Mouse (Mus musculus) cerebellum, postnatal 14 days (tissue): ENCODE measurements around the gene B9d2.
A peak's percentile ranks its signal among the peaks of the same experiment; 100 is the strongest.
"Not testable (repeated sequence)": the region's sequence is repeated elsewhere in the genome, so short reads cannot be mapped to it uniquely, and the experiment has no call there.

Experiments
- DNase-seq, 2 experiments: peaks; one replicate each; pipeline ENCODE4 v3.0.0; 2021; ENCODE audit warnings: mixed read lengths in 2 of 2

Gene B9d2

DNA sequence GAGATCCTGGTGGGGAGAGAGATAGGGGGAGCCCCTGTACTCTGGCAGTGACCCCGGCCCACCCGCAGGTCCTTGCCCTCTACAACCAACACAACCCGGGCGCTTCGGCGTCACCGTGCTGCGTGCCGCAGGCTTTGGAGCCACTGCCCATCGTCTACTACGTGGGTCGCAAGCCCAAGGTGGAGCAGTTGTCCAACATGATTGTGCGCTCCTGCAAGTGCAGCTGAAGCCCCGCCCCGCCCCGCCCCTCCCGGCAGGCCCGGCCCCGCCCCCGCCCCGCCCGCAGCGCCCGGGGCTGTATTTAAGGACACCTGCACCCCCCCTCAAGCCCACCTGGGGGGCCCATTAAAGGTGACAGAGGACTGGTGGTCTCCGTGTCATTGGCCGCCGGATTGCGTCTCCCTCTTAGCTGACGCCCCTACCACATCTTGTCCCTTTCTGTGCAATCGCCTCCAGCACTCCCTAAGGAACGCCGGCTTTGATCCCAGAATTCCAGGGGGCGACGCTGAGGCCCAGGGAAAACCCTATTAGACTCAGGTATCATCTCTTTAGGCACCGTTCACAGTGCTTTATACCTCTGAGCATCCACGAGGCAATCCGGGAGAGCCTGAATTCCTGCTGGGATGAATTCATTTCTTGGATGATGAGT lies 24.3 kb downstream of the B9d2 start:
- DNase-seq, result peak in 1 of 2 experiments; percentile 41

DNA sequence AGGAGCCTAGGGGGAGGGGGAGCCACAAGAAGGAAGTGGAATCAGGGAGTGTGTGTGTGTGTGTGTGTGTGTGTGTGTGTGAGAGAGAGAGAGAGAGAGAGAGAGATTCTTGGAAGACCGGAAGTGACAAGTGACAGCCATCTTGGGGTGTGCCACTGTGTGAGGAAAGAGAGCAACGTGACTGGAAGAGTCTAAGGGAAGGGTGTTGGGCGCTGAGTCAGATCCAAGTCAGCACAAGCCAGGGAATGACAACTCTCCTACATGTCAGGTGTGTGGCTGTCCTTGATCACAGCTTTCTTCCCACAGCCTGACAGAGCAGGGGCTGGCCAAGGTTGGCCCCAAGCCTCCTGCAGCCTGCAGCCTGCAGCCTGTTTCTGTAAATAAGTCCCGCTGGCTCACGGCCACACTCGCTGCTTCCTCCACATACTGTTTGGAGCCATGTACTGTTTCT lies 25.2 kb downstream of the B9d2 start:
- DNase-seq, result peak; percentile 75 to 85

GRCm38 (mm10) chr7:25706578-25707170 lies 26.1 kb downstream of the B9d2 start:
- no peak for DNase-seq

- DNase-seq, result no peak
These were observed 27.2 kb downstream of the B9d2 start for GRCm38 (mm10) chr7:25707581-25708292.

DNA sequence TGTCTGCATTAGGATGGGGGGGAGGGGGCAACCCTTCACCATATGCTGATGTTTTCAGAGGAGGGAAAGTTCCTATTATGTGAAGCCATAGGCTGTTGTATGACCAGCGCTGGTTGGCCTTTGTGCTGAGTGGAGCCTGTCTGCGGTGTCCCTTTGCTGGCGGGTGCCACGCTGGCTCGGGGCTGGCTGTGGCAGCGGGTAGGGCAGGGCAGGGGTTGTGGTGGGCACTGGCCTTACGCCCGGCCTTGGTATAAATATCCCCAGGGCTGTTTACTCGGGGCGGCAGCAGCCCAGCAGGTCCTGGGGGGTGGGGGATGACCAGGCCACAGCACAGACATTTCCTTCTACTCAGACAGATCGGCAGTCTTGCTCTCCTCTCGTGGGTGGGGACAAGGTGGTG lies 29.4 kb downstream of the B9d2 start:
- DNase-seq, result peak; percentile 52 to 59

- peak; percentile 38 to 39 for DNase-seq
These were observed 30.0 kb downstream of the B9d2 start for GRCm38 (mm10) chr7:25710519-25711130.

- DNase-seq, result peak; percentile 34 to 49
These were observed 30.6 kb downstream of the B9d2 start for GRCm38 (mm10) chr7:25711165-25711564.

- DNase-seq, result peak; percentile 62 to 68
These were observed 31.2 kb downstream of the B9d2 start for GRCm38 (mm10) chr7:25711731-25712197.

GRCm38 (mm10) chr7:25712801-25713200 lies 32.2 kb downstream of the B9d2 start:
- DNase-seq, result no peak

GRCm38 (mm10) chr7:25714581-25714980 lies 34.0 kb downstream of the B9d2 start:
- no peak for DNase-seq

DNA sequence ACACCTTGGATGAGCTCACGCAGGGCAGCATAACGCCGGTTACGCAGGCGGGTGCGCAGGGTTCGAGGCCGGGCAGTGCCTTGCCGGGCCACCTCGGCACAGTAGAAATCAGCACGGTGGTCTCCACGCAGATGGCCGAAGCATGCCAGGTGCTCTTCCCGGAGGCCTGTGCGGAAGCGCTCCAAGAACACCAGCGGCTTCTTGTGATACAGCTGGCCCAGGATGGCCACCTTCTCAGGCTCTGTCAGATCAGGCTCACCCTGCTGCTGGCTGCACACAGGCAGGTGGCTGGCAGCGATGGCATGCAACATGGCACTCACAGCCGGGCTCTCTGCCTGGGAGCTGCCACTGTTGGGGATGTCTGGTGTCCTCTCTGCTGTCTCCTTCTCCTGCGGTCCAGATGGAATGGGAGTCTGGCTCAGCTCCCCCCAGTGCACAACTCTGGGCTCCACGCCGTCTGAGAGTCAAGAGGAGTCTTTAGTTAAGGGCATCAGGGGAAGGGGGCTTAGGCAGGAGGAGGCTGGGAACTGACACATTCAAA lies 35.2 kb downstream of the B9d2 start:
- DNase-seq, result no peak

DNA sequence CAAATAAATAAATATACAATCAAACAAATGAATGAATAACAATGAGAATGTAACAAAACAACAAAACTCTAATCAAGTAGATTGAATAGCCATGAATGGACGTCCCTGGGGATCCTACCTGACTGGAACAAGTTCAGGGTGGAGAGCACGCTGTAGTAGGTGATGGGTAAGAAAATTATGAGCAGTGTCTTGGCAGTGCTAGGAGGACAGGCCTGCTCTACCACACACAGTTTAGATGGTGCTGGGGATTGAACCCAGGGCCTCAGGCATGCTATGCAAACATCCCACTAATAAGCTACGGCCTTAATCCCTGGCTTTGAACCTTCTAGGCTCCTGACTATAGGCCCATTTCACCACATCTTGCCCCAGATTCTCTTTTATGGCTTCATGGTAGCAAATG lies 36.9 kb downstream of the B9d2 start:
- DNase-seq, result no peak

DNA sequence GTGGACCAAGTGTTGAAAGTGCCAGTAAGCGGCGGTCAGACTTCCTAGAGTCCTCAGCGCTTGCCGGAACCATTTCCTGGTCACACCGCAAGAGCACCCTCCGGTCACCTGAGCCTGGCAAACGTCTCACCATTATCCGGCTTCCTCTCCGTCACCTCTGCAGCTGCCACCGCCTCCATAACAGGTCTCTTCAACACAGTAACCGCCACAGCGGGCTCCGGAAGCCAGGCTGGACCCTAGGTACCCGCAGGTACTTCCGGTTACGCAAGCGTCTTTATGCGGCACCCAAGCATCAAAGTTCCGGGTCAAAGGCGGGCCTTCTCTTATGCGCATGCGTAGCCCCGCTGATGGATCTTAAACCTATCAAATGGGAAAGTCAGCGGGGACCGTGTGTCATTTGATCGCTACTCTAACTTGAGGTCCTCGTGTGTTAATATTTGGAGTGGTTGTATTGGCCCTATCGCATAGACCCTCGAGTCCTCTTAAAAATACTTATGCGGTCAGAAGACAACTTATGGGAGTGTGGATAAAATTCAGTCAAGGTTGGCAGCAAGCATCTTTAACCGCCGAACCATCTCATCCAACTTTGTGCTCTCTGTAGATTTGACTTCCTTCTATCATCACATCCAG lies 38.3 kb downstream of the B9d2 start, which contains the start of gene Ccdc97:
Ccdc97 (minus strand) TSS at position 301 of the 630 bp plus-strand sequence.
- DNase-seq, result peak; percentile 94 to 95

DNA sequence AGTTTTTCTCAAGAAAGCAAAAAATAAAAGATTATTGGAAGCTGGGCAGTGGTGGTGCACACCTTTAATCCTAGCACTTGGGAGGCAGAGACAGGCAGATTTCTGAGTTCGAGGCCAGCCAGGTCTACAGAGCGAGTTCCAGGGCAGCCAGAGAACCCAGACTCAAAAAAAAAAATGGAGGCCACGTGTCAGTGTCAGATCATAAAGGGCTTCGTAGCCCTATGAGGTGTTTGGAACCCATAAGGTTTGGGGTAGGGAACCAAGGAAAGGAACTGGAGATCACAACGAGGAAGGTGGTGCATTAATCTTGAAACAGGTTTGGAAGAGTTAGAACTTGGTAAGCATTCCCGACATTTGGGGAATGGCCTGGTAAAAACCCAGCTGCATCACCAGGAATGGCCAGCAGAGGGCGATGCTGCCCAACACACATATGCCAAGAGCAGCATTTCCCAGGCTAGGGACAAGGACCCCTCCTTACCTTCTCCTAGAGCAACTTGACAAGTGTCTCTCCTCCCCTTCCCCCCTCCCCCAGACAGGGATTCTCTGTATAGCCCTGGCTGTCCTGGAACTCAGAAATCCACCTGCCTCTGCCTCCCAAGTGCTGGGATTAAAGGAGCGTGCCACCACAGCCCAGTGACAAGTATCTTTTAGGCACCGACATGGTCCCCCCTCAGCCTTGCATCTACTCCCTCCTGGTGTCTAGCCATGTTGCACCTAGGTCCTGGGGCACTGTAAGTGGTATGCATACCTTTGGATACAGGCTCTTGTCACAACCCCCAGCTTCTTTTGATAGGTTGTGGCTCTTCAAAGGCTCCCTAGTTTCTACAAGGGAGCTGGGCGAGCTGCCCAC lies 39.4 kb downstream of the B9d2 start:
- peak; percentile 87 to 91 for DNase-seq

DNA sequence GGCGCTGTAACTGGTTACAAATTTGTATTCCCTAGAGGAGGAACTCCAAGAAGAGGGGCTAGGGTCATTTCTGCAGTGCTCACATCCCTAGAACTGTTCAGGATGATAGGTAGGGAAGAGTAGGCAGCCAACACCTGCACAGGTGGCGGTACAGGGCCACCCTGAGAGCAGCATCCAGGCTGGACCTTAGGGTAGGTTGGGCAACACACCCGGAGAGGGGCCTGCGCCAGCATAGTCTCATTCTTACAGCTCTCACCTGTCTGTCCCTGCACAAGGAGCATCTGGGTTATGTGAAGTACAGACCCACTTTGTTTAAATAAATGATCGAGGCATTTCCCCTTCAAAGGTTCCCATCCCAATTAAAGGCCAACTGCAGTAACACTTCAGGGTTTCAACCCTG lies 40.2 kb downstream of the B9d2 start:
- no peak for DNase-seq

DNA sequence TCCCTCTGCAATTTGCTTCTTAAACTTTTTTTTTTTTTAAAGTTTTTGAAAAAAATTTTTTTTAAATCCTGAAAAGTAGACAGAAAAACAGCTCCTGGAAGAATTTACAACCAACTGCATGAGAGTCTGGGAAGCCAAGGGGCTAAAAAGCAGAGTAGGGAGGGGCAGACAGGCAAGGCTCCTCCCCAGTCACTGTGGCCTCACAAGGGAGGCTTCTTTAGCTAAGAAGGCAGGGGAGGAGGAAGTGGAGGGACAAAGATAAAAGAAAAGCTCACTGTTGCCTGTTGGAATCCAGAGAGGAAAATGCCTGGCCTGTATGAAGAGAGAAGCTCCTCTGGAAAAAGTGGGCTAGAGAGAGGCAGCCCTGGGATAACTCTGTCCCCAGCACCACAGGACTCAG lies 41.2 kb downstream of the B9d2 start:
- not testable (repeated sequence) for DNase-seq

- DNase-seq, result no peak
These were observed 45.3 kb downstream of the B9d2 start for GRCm38 (mm10) chr7:25725886-25726285.

GRCm38 (mm10) chr7:25727800-25728199 lies 47.2 kb downstream of the B9d2 start:
- no peak for DNase-seq

DNA sequence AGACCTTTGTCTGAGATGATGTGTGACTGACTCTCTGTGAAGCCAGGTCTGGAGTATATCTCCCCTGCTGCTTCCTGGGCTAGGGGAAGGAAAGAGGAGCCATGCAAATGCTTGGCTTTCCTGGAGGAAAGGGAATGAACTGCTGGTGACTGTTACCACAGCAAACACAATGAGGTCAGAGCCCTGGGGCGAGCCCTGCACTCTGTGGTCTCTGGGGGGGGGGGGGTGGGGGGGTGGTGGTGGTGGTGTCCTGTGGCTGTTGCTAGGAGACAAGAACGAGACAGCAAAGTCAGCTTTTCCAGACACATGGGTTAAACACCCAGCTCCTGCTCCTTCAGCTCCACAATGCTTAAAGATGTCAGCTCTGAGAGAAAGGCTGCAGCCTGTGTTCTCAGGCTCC lies 48.8 kb downstream of the B9d2 start:
- DNase-seq, result no peak

DNA sequence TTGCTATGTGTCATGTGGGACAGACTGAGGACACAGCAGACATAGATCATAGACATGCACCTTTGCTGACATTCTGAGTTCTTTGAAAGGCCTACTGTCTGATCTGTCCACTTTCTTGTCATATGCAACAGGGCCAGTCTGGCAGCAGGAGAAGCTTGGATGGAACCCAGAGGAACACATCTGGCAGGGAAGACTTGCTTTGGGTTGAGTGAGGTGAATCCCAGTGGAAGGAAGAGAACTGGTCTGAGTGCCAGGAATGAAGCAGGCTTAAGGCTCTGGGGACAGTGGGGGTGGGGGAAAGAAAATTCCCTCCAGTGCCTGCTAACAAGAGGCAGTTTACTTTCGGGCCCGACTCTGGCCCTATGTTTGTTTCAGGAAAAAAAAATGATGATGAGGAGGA lies 49.3 kb downstream of the B9d2 start:
- DNase-seq, result no peak

GRCm38 (mm10) chr7:25731294-25732055 lies 50.9 kb downstream of the B9d2 start:
- DNase-seq, result no peak
